Mouse (Mus musculus) forebrain, postnatal 0 days (tissue): ENCODE data around the gene Acad10. TPM values are rescaled to one million over a fixed set of nuclear protein-coding genes. Genes with fewer than 3 reads are reported as not detected.

Experiments used
- ATAC-seq: fragments of 200-750 bp; cut with Nextera tagmentation; 2 replicates; pipeline ENCODE4 v1.8.0; 2017; ENCODE audit warnings: mild to moderate bottlenecking, moderate library complexity
- DNase-seq: peaks from one replicate; pipeline ENCODE4 v3.0.0-alpha.2; 2015
- H3K27ac ChIP-seq: fragments of 300-500 bp; sonication (generic); 2 replicates; pipeline ENCODE4 v1.5.1; 2014; ENCODE audit warnings: low read depth, mild to moderate bottlenecking, antibody characterized with exemption, low read length, moderate library complexity, mixed read lengths
- H3K27me3 ChIP-seq: fragments of 300-500 bp; sonication (generic); 2 replicates; pipeline ENCODE4 v1.6.1; 2014; ENCODE audit warnings: mild to moderate bottlenecking, low read length, mixed read lengths; ENCODE audit not compliant: insufficient read depth
- H3K36me3 ChIP-seq: fragments of 300-500 bp; sonication (generic); 2 replicates; pipeline ENCODE4 v1.6.1; 2014; ENCODE audit warnings: mild to moderate bottlenecking, moderate library complexity; ENCODE audit not compliant: insufficient read depth
- H3K4me1 ChIP-seq: fragments of 300-500 bp; sonication (generic); 2 replicates; pipeline ENCODE4 v1.6.1; 2014; ENCODE audit warnings: antibody characterized with exemption; ENCODE audit not compliant: insufficient read depth
- H3K4me2 ChIP-seq: fragments of 300-500 bp; sonication (generic); 2 replicates; pipeline ENCODE4 v1.6.1; 2014; ENCODE audit warnings: low read depth, mild to moderate bottlenecking, moderate library complexity
- H3K4me3 ChIP-seq: fragments of 300-500 bp; sonication (generic); 2 replicates; pipeline ENCODE4 v1.5.1; 2014; ENCODE audit warnings: low read depth, low read length, mixed read lengths
- H3K9ac ChIP-seq: fragments of 300-500 bp; sonication (generic); 2 replicates; pipeline ENCODE4 v1.6.1; 2014; ENCODE audit warnings: mild to moderate bottlenecking
- H3K9me3 ChIP-seq: fragments of 300-500 bp; sonication (generic); 2 replicates; pipeline ENCODE4 v1.6.1; 2016; ENCODE audit warnings: low read length
- CTCF ChIP-seq: sonication (generic); IDR thresholded peaks from 2 replicates; pipeline ENCODE4 v1.5.1; 2016; ENCODE audit warnings: antibody characterized with exemption, control low read depth, low read depth
- WGBS: fragments of 180-500 bp; shearing (Covaris S2); extraction: QIAGEN DNeasy Blood & Tissue Kit; methylation state at CpG from one replicate; pipeline ENCODE4 v1.1.7; 2014; 5-methylcytosine and 5-hydroxymethylcytosine counted together
- polyA plus RNA-seq: library from polyadenylated mRNA; unstranded; fragments of >200 nt; fragmentation: Nextera tagmentation; extraction: Ambion mirVana; gene quantifications from 2 replicates; pipeline ENCODE4 v1.2.1, GENCODE M21; 2015
- total RNA-seq: library from RNA; depleted of rRNA; stranded (reverse); fragments of >200 nt; gene quantifications from 2 replicates; pipeline ENCODE4 v1.2.3, GENCODE M21; 2014; rRNA removed

The Acad10 gene
- total and polyA plus RNA-seq, 2 experiments from 2014 or later: 1.1 to 2.7 TPM

- WGBS: 86% methylated on average over 5 of the region's 5 CpGs
- no peak for ATAC-seq
- no peak overlapping the region for H3K4me3 ChIP-seq
- no peaks in the 10 kb centered on the region for H3K36me3 ChIP-seq
- no peak overlapping the region for H3K27ac ChIP-seq
- no peak overlapping the region for H3K9ac ChIP-seq
- TF ChIP-seq CTCF: no peak
- H3K4me1 ChIP-seq: no peaks in the 10 kb centered on the region
- H3K4me2 ChIP-seq: no peak overlapping the region
- DNase-seq: no peak
- no peaks in the 10 kb centered on the region for H3K9me3 ChIP-seq
- no peaks in the 10 kb centered on the region for H3K27me3 ChIP-seq
Observed at GRCm38 (mm10) chr5:121585699-121586098, 74.6 kb downstream of the Acad10 start.

- H3K4me1 ChIP-seq: no peaks in the 10 kb centered on the region
- DNase-seq (no peak), ATAC-seq (no peak)
- H3K27ac ChIP-seq: no peak overlapping the region
- no peak for TF ChIP-seq CTCF
- no peaks in the 10 kb centered on the region for H3K27me3 ChIP-seq
- 0 out of 2 replicates have a peak, but pooled peaks cover 5% of the 10 kb centered on the region for H3K36me3 ChIP-seq
- H3K9ac ChIP-seq: no peak overlapping the region
- no peak overlapping the region for H3K4me3 ChIP-seq
- 96% methylated on average over 10 of the region's 10 CpGs for WGBS
- H3K9me3 ChIP-seq: no peaks in the 10 kb centered on the region
- no peak overlapping the region for H3K4me2 ChIP-seq
Observed at GRCm38 (mm10) chr5:121585005-121585404, 75.3 kb downstream of the Acad10 start.

GRCm38 (mm10) chr5:121583765-121584501, 76.4 kb downstream of the Acad10 start:
- Histone ChIP-seq H3K4me3 (no peak overlapping the region), H3K9ac (no peak overlapping the region), H3K4me2 (no peak overlapping the region), H3K27ac (no peak overlapping the region), H3K27me3 (no peaks in the 10 kb centered on the region), H3K36me3 (peaks cover 14% of the 10 kb centered on the region; the same call in 1 of the 2 replicates), H3K4me1 (no peaks in the 10 kb centered on the region), H3K9me3 (no peaks in the 10 kb centered on the region)
- DNase-seq: peak; percentile 53
- peak; percentile 69 for ATAC-seq
- WGBS: 58% methylated on average over 12 of the region's 12 CpGs
- TF ChIP-seq CTCF: peak; percentile 63

GRCm38 (mm10) chr5:121581945-121582344, 78.4 kb downstream of the Acad10 start:
- no peaks in the 10 kb centered on the region for H3K27me3 ChIP-seq
- H3K9ac ChIP-seq: no peak overlapping the region
- H3K27ac ChIP-seq: no peak overlapping the region
- H3K9me3 ChIP-seq: no peaks in the 10 kb centered on the region
- no peak overlapping the region for H3K4me3 ChIP-seq
- no peak for DNase-seq
- TF ChIP-seq CTCF: no peak
- no peak for ATAC-seq
- H3K36me3 ChIP-seq: peaks cover 25% of the 10 kb centered on the region
- whole genome bisulfite sequencing: 92% methylated on average over 8 of the region's 8 CpGs
- H3K4me1 ChIP-seq: no peaks in the 10 kb centered on the region
- no peak overlapping the region for H3K4me2 ChIP-seq

- H3K4me2 ChIP-seq: no peak overlapping the region
- H3K9ac ChIP-seq: no peak overlapping the region
- H3K4me3 ChIP-seq: no peak overlapping the region
- H3K27me3 ChIP-seq: no peaks in the 10 kb centered on the region
- H3K9me3 ChIP-seq: no peaks in the 10 kb centered on the region
- no peak overlapping the region for H3K27ac ChIP-seq
- 91% methylated on average over 11 of the region's 11 CpGs for WGBS
- peaks cover 44% of the 10 kb centered on the region for H3K36me3 ChIP-seq
- TF ChIP-seq CTCF: no peak
- H3K4me1 ChIP-seq: no peaks in the 10 kb centered on the region
- no peak for ATAC-seq
- no peak for DNase-seq
Observed at GRCm38 (mm10) chr5:121576927-121577488, 83.3 kb downstream of the Acad10 start.

- no peak overlapping the region for H3K4me2 ChIP-seq
- no peak overlapping the region for H3K9ac ChIP-seq
- no peak overlapping the region for H3K4me3 ChIP-seq
- H3K27ac ChIP-seq: no peak overlapping the region
- no peak for ATAC-seq
- no peaks in the 10 kb centered on the region for H3K4me1 ChIP-seq
- H3K27me3 ChIP-seq: no peaks in the 10 kb centered on the region
- WGBS: 94% methylated on average over 11 of the region's 11 CpGs
- peaks cover 45% of the 10 kb centered on the region for H3K36me3 ChIP-seq
- H3K9me3 ChIP-seq: no peaks in the 10 kb centered on the region
- no peak for DNase-seq
- no peak for TF ChIP-seq CTCF
Observed at GRCm38 (mm10) chr5:121575867-121576266, 84.4 kb downstream of the Acad10 start.

- H3K36me3 ChIP-seq: peaks cover 45% of the 10 kb centered on the region
- H3K27me3 ChIP-seq: no peaks in the 10 kb centered on the region
- WGBS: 91% methylated on average over 13 of the region's 13 CpGs
- no peaks in the 10 kb centered on the region for H3K9me3 ChIP-seq
- DNase-seq (no peak), ATAC-seq (no peak)
- H3K27ac ChIP-seq: no peak overlapping the region
- H3K9ac ChIP-seq: no peak overlapping the region
- H3K4me2 ChIP-seq: no peak overlapping the region
- no peak for TF ChIP-seq CTCF
- no peaks in the 10 kb centered on the region for H3K4me1 ChIP-seq
- H3K4me3 ChIP-seq: no peak overlapping the region
Observed at GRCm38 (mm10) chr5:121574145-121574544, 86.2 kb downstream of the Acad10 start.

Other genes starting within 250 kb of the Acad10 start
- gene Tmem116, start 208.6 kb downstream of the Acad10 start, total RNA-seq: 0.24 and 0.54 TPM in 2 replicates
- 2.2 and 2.7 TPM in 2 replicates for gene Tmem116, start 208.6 kb downstream of the Acad10 start, polyA plus RNA-seq
- gene Erp29, start 208.0 kb downstream of the Acad10 start, total RNA-seq: 123 and 141 TPM in 2 replicates
- gene Erp29, start 208.0 kb downstream of the Acad10 start, polyA plus RNA-seq: 185 and 187 TPM in 2 replicates
- not detected in 2 replicates for gene Adam1b, start 157.1 kb downstream of the Acad10 start, total RNA-seq
- gene Adam1b, start 157.1 kb downstream of the Acad10 start, polyA plus RNA-seq: not detected in 2 replicates
- 16.2 and 20.1 TPM in 2 replicates for gene Adam1a, start 115.0 kb downstream of the Acad10 start, total RNA-seq
- gene Adam1a, start 115.0 kb downstream of the Acad10 start, polyA plus RNA-seq: 0.55 and 1.3 TPM in 2 replicates
- gene Gm42878, start 115.0 kb downstream of the Acad10 start, total RNA-seq: 0.24 and 0.31 TPM in 2 replicates
- gene Gm42878, start 115.0 kb downstream of the Acad10 start, polyA plus RNA-seq: 0.43 TPM in 1 of 2 replicates, not detected in the other
- 83.1 and 99.3 TPM in 2 replicates for gene Mapkapk5, start 114.6 kb downstream of the Acad10 start, total RNA-seq
- gene Mapkapk5, start 114.6 kb downstream of the Acad10 start, polyA plus RNA-seq: 47.5 and 50.1 TPM in 2 replicates
- gene Aldh2, start 66.7 kb downstream of the Acad10 start, total RNA-seq: 68.1 and 77.2 TPM in 2 replicates
- gene Aldh2, start 66.7 kb downstream of the Acad10 start, polyA plus RNA-seq: 89.0 and 115 TPM in 2 replicates
- gene Acad12, start 41.6 kb downstream of the Acad10 start, total RNA-seq: 1.4 and 2.1 TPM in 2 replicates
- gene Acad12, start 41.6 kb downstream of the Acad10 start, polyA plus RNA-seq: 0.96 and 1.2 TPM in 2 replicates
- gene Brap, start within 50 bp of the Acad10 start, total RNA-seq: 51.5 and 56.0 TPM in 2 replicates
- gene Brap, start within 50 bp of the Acad10 start, polyA plus RNA-seq: 42.7 and 46.6 TPM in 2 replicates
- gene Atxn2, start 50.8 kb upstream of the Acad10 start, total RNA-seq: 80.3 and 80.6 TPM in 2 replicates
- gene Atxn2, start 50.8 kb upstream of the Acad10 start, polyA plus RNA-seq: 71.3 and 92.3 TPM in 2 replicates
- 11.7 and 14.1 TPM in 2 replicates for gene Sh2b3, start 177.1 kb upstream of the Acad10 start, total RNA-seq
- gene Sh2b3, start 177.1 kb upstream of the Acad10 start, polyA plus RNA-seq: 4.6 and 6.2 TPM in 2 replicates
- gene Pheta1, start 188.5 kb upstream of the Acad10 start, total RNA-seq: 49.7 and 51.5 TPM in 2 replicates
- 36.3 and 38.7 TPM in 2 replicates for gene Pheta1, start 188.5 kb upstream of the Acad10 start, polyA plus RNA-seq